Mouse (Mus musculus): ENCODE results near the gene Mapkapk3. TPM values are rescaled to one million over a fixed set of nuclear protein-coding genes. Genes with fewer than 3 reads are reported as not detected.

The Mapkapk3 gene
- polyA plus RNA-seq, 1 experiment from 2014 or later: 3.2 TPM

GRCm38 (mm10) chr9:107303900-107304299, 14.2 kb upstream of the Mapkapk3 start:
- WGBS: 83% methylated on average over 5 of the region's 5 CpGs
- Histone ChIP-seq H3K9me3 (ENCODE audit: control insufficient read depth, low read length) (no peaks in the 10 kb centered on the region), H3K36me3 (ENCODE audit: control insufficient read depth, insufficient read depth, low read length) (peaks cover 8% of the 10 kb centered on the region; the same call in 1 of the 2 replicates), H3K9ac (ENCODE audit: low read depth, low read length) (no peak overlapping the region), H3K27me3 (replicated peaks; ENCODE audit: control insufficient read depth, insufficient read depth, low read length) (no peaks in the 10 kb centered on the region), H3K4me2 (ENCODE audit: low read length) (no peak overlapping the region), H3K4me1 (ENCODE audit: control insufficient read depth, insufficient read depth, low read depth, low read length) (no peaks in the 10 kb centered on the region; the same call in 1 of the 2 replicates), H3K4me3 (ENCODE audit: low read length) (no peak overlapping the region), H3K27ac (ENCODE audit: low read depth, low read length) (no peak overlapping the region)
- no peak for ATAC-seq

- WGBS: 81% methylated on average over 9 of the region's 9 CpGs
- no peak overlapping the region for H3K9ac ChIP-seq (ENCODE audit: low read depth, low read length)
- H3K4me1 ChIP-seq (ENCODE audit: control insufficient read depth, insufficient read depth, low read depth, low read length): no peaks in the 10 kb centered on the region; the same call in none of the 2 replicates
- H3K9me3 ChIP-seq (ENCODE audit: control insufficient read depth, low read length): no peaks in the 10 kb centered on the region
- H3K4me3 ChIP-seq (ENCODE audit: low read length): no peak overlapping the region
- H3K36me3 ChIP-seq (ENCODE audit: control insufficient read depth, insufficient read depth, low read length): peaks cover 8% of the 10 kb centered on the region; the same call in 1 of the 2 replicates
- H3K27ac ChIP-seq (ENCODE audit: low read depth, low read length): no peak overlapping the region
- H3K4me2 ChIP-seq (ENCODE audit: low read length): no peak overlapping the region
- no peaks in the 10 kb centered on the region for H3K27me3 ChIP-seq (replicated peaks; ENCODE audit: control insufficient read depth, insufficient read depth, low read length)
- ATAC-seq: no peak
Measured at GRCm38 (mm10) chr9:107303121-107303820, 13.6 kb upstream of the Mapkapk3 start.

DNA sequence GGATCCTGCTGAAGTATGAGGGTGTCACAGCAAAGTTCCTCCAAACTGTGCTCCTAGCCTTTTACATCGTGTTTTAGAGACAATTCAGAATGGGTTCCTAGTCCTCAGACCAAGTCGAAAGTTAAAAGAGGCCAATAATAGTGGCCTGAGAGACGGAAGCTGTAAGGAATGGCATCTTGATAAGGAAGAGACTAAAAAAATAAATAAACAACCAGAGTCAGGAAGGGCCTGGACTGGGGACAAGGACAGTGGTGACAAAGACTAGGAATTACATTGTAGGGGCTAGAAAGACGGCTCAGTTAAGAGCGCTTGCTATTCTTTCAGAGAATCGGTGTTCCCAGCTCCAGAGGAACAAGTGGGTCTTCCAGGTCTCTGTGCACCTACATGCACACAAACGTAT, 12.9 kb upstream of the Mapkapk3 start:
- no peaks in the 10 kb centered on the region for H3K27me3 ChIP-seq (replicated peaks; ENCODE audit: control insufficient read depth, insufficient read depth, low read length)
- H3K4me2 ChIP-seq (ENCODE audit: low read length): no peak overlapping the region
- H3K4me1 ChIP-seq (ENCODE audit: control insufficient read depth, insufficient read depth, low read depth, low read length): peaks cover 6% of the 10 kb centered on the region
- 87% methylated on average over 7 of the region's 7 CpGs for WGBS
- ATAC-seq: no peak
- H3K4me3 ChIP-seq (ENCODE audit: low read length): no peak overlapping the region
- H3K9me3 ChIP-seq (ENCODE audit: control insufficient read depth, low read length): no peaks in the 10 kb centered on the region
- peaks cover 8% of the 10 kb centered on the region; the same call in 1 of the 2 replicates for H3K36me3 ChIP-seq (ENCODE audit: control insufficient read depth, insufficient read depth, low read length)
- no peak overlapping the region for H3K27ac ChIP-seq (ENCODE audit: low read depth, low read length)
- H3K9ac ChIP-seq (ENCODE audit: low read depth, low read length): no peak overlapping the region

DNA sequence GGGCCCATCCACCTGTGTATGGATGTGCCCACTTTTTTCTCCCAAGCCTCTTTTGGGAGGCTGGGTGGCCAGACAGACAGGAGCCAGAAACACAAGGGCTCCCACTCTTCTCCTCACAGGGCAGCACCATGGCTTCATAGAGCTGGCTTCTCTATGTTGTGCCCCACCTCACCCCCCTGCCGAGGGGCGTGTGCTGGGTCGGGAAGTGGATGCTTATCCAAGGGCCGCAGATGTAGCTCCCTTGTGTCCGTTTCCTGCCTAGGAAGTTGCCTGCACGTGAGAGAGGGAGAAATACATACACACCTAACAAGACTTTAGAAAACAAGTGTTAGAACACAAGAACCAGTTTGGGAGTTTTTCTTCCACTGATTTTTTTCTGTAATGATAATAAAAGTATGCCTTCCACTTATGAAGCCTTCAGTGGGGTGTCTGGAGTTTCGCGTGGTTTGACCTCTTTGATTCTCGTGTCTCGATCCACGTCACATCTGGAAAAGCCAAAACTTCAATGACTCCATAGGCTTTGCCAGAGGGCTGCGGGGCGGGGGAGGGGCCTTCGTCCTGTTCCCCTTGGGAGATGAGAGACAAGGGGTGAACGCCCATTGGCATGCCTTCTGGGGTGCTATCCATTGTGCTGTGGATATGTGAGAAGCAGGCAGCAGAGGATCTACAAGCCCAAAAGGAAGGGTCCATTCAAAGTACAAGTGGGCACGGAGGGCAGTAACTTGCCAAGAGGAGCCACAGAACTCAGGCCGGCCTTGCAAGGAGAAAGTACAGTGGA, 12.1 kb upstream of the Mapkapk3 start:
- 86% methylated on average over 17 of the region's 17 CpGs for WGBS
- H3K9ac ChIP-seq (ENCODE audit: low read depth, low read length): no peak overlapping the region
- no peak overlapping the region for H3K27ac ChIP-seq (ENCODE audit: low read depth, low read length)
- no peaks in the 10 kb centered on the region for H3K9me3 ChIP-seq (ENCODE audit: control insufficient read depth, low read length)
- H3K4me1 ChIP-seq (ENCODE audit: control insufficient read depth, insufficient read depth, low read depth, low read length): peaks cover 6% of the 10 kb centered on the region
- H3K4me3 ChIP-seq (ENCODE audit: low read length): no peak overlapping the region
- H3K4me2 ChIP-seq (ENCODE audit: low read length): no peak overlapping the region
- no peaks in the 10 kb centered on the region for H3K27me3 ChIP-seq (replicated peaks; ENCODE audit: control insufficient read depth, insufficient read depth, low read length)
- ATAC-seq: no peak
- H3K36me3 ChIP-seq (ENCODE audit: control insufficient read depth, insufficient read depth, low read length): peaks cover 8% of the 10 kb centered on the region; the same call in 1 of the 2 replicates

GRCm38 (mm10) chr9:107300224-107300973, 10.7 kb upstream of the Mapkapk3 start:
- WGBS: 92% methylated on average over 30 of the region's 30 CpGs
- H3K4me1 ChIP-seq (ENCODE audit: control insufficient read depth, insufficient read depth, low read depth, low read length): peaks cover 8% of the 10 kb centered on the region
- peaks cover 8% of the 10 kb centered on the region; the same call in 1 of the 2 replicates for H3K36me3 ChIP-seq (ENCODE audit: control insufficient read depth, insufficient read depth, low read length)
- no peak overlapping the region for H3K27ac ChIP-seq (ENCODE audit: low read depth, low read length)
- H3K4me3 ChIP-seq (ENCODE audit: low read length): no peak overlapping the region
- H3K4me2 ChIP-seq (ENCODE audit: low read length): no peak overlapping the region
- no peak overlapping the region for H3K9ac ChIP-seq (ENCODE audit: low read depth, low read length)
- no peak for ATAC-seq
- H3K27me3 ChIP-seq (replicated peaks; ENCODE audit: control insufficient read depth, insufficient read depth, low read length): no peaks in the 10 kb centered on the region
- H3K9me3 ChIP-seq (ENCODE audit: control insufficient read depth, low read length): no peaks in the 10 kb centered on the region

DNA sequence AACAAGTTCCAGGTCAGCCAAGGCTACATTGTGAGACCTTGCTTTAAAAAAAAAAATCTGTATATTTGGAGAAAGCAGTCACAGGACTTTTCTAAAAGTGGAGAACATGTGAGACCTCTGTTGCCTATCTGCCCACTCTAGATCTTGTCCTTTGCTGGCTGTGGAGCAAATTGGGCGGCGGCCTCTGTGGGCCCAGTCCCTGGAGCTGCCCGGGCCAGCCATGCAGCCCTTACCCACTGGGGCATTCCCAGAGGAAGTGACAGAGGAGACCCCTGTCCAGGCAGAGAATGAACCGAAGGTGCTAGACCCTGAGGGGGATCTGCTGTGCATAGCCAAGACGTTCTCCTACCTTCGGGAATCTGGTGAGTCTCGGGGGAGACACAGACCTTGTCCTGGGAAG, 10.1 kb upstream of the Mapkapk3 start:
- peaks cover 8% of the 10 kb centered on the region; the same call in 1 of the 2 replicates for H3K36me3 ChIP-seq (ENCODE audit: control insufficient read depth, insufficient read depth, low read length)
- H3K27me3 ChIP-seq (replicated peaks; ENCODE audit: control insufficient read depth, insufficient read depth, low read length): no peaks in the 10 kb centered on the region
- no peak for ATAC-seq
- no peak overlapping the region for H3K4me3 ChIP-seq (ENCODE audit: low read length)
- H3K27ac ChIP-seq (ENCODE audit: low read depth, low read length): no peak overlapping the region
- 86% methylated on average over 7 of the region's 7 CpGs for WGBS
- H3K9ac ChIP-seq (ENCODE audit: low read depth, low read length): no peak overlapping the region
- peaks cover 8% of the 10 kb centered on the region for H3K4me1 ChIP-seq (ENCODE audit: control insufficient read depth, insufficient read depth, low read depth, low read length)
- H3K4me2 ChIP-seq (ENCODE audit: low read length): no peak overlapping the region
- no peaks in the 10 kb centered on the region for H3K9me3 ChIP-seq (ENCODE audit: control insufficient read depth, low read length)

GRCm38 (mm10) chr9:107298876-107299275, 9.2 kb upstream of the Mapkapk3 start:
- peaks cover 8% of the 10 kb centered on the region for H3K4me1 ChIP-seq (ENCODE audit: control insufficient read depth, insufficient read depth, low read depth, low read length)
- H3K9ac ChIP-seq (ENCODE audit: low read depth, low read length): no peak overlapping the region
- 90% methylated on average over 6 of the region's 6 CpGs for WGBS
- H3K4me2 ChIP-seq (ENCODE audit: low read length): no peak overlapping the region
- peaks cover 8% of the 10 kb centered on the region; the same call in 1 of the 2 replicates for H3K36me3 ChIP-seq (ENCODE audit: control insufficient read depth, insufficient read depth, low read length)
- no peak for ATAC-seq
- H3K27me3 ChIP-seq (replicated peaks; ENCODE audit: control insufficient read depth, insufficient read depth, low read length): no peaks in the 10 kb centered on the region
- H3K27ac ChIP-seq (ENCODE audit: low read depth, low read length): no peak overlapping the region
- H3K4me3 ChIP-seq (ENCODE audit: low read length): no peak overlapping the region
- H3K9me3 ChIP-seq (ENCODE audit: control insufficient read depth, low read length): no peaks in the 10 kb centered on the region

DNA sequence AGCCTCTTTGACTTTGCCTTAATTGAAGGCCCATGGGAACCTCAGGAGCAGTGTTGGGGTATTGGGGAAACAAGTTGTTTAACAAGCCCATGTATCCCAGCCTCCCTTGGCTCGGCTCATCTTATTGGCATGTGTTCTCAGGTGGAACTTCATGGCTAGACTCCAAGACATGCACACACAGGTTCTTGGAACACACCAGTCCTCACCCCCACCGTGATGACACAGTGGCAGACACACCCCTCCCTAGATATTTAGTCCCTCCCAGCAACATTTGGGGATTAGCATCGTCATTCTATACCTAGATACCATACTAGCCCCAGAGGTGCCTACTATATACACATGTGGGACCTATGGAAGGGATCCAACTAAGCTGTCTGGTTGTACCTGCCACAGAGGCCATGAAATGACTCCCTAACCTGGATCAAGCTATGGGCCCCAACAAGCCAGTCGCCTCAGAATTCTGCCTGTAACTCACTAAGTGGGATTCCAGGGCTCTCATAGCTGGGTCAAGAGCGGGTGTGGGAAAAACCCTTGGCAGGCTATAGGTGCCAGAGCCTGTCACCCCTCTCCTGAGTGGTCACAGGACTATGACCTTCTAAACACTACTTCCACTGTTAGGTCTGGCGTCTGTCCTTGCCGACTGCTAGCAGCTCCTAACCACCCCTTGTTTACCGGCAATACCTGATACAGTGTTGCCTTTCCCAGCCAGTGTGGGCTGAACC, 8.5 kb upstream of the Mapkapk3 start:
- Histone ChIP-seq H3K36me3 (ENCODE audit: control insufficient read depth, insufficient read depth, low read length) (peaks cover 8% of the 10 kb centered on the region; the same call in 1 of the 2 replicates), H3K27ac (ENCODE audit: low read depth, low read length) (no peak overlapping the region), H3K9me3 (ENCODE audit: control insufficient read depth, low read length) (no peaks in the 10 kb centered on the region), H3K4me2 (ENCODE audit: low read length) (peak overlapping the region; percentile 85), H3K9ac (ENCODE audit: low read depth, low read length) (no peak overlapping the region), H3K27me3 (replicated peaks; ENCODE audit: control insufficient read depth, insufficient read depth, low read length) (no peaks in the 10 kb centered on the region), H3K4me1 (ENCODE audit: control insufficient read depth, insufficient read depth, low read depth, low read length) (peaks cover 8% of the 10 kb centered on the region), H3K4me3 (ENCODE audit: low read length) (no peak overlapping the region)
- ATAC-seq: no peak
- 78% methylated on average over 8 of the region's 8 CpGs for WGBS
